In the genomic region with DNA sequence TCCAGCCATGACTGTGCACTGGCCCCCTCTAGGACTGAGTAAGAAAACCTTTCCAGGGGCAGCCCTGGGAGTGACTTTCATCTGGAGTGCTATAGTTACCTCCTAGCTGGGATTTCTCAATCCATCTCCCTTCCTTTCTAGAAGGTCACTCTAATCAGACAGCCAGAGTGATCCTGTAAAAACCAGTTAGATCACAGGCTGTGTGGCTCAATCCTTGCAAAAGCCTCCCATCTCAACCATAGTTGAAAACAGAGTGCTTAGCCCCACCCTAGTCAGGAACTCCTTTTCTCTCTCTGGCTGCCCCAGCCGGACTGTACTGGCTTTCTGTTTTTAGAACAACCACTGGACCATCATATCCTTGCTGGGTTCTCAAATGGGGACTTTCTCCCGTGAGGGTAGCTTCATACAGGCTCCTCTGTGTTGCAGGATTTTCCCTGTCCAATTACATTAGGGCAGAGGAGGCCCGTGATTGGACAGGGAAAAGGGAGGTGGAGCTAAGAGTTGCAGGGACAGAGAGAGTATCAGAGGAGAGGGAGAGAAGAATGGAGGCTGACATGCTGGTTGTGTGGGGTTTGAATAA, we compare ENCODE assay signal across 23 mouse cellular contexts.
DNase-seq lines count a peak whose midpoint lies in the region; ATAC-seq and TF ChIP-seq lines count a peak whose summit lies in the region.
"Had no signal": no experiment of that assay in that cellular context is flagged by ENCODE, and none has a peak within 500 bp of the region (broad histone marks: within the 10 kb centered on the region; RNA-seq: fewer than 3 reads in every experiment).

No protein-coding gene starts in this region.

- ATAC-seq in liver, postnatal 0 days = no peak
- no peak for ATAC-seq in stomach, embryonic 14.5 days (ENCODE audit: insufficient number of reproducible peaks, insufficient read depth, low FRiP score, low read depth)
- ATAC-seq: forebrain, embryonic 15.5 days; intestine, embryonic 15.5 days had no signal

- peaks cover 2% of the 10 kb centered on the region; the same call in 1 of the 2 replicates for H3K9me3 ChIP-seq in liver, postnatal 0 days (ENCODE audit: low read length)
- no peaks in the 10 kb centered on the region for H3K9me3 ChIP-seq in ES-Bruce4 (replicated peaks; ENCODE audit: control insufficient read depth, insufficient read depth, low read length, poor library complexity, severe bottlenecking)
- H3K9me3 ChIP-seq in stomach, embryonic 14.5 days (ENCODE audit: control insufficient read depth, low read depth, low read length) = no peaks in the 10 kb centered on the region
- H3K9me3 ChIP-seq: embryonic facial prominence, embryonic 13.5 days; forebrain, embryonic 15.5 days; hindbrain, embryonic 15.5 days; intestine, embryonic 15.5 days; lung, embryonic 15.5 days; midbrain, embryonic 12.5 days; neural tube, embryonic 13.5 days had no signal

- H3K4me2 ChIP-seq in liver, postnatal 0 days (ENCODE audit: low read depth, low read length) = no peak overlapping the region
- H3K4me2 ChIP-seq in stomach, embryonic 14.5 days (replicated peaks; ENCODE audit: low read depth, low read length) = no peak overlapping the region
- H3K4me2 ChIP-seq: embryonic facial prominence, embryonic 13.5 days; forebrain, embryonic 15.5 days; heart, embryonic 11.5 days; hindbrain, embryonic 15.5 days; intestine, embryonic 15.5 days; liver, embryonic 11.5 days; lung, embryonic 15.5 days; midbrain, embryonic 12.5 days; neural tube, embryonic 13.5 days had no signal

- no peak for TF ChIP-seq CTCF in liver, postnatal 0 days (IDR thresholded peaks at IDR 0.05; ENCODE audit: low read depth)
- no peak for TF ChIP-seq CTCF in ES-Bruce4 (IDR thresholded peaks at IDR 0.05; ENCODE audit: low read depth, low read length)

- 22% methylated on average over 3 of the region's 3 CpGs for WGBS in liver, postnatal 0 days (ENCODE audit: insufficient replicate concordance)
- 29% methylated on average over 3 of the region's 3 CpGs for WGBS in stomach, embryonic 14.5 days

- no peaks in the 10 kb centered on the region for H3K27me3 ChIP-seq in liver, postnatal 0 days (ENCODE audit: insufficient read depth, low read length)
- H3K27me3 ChIP-seq in ES-Bruce4 (ENCODE audit: control insufficient read depth, insufficient read depth, low read length, poor library complexity, severe bottlenecking) = no peaks in the 10 kb centered on the region
- no peaks in the 10 kb centered on the region for H3K27me3 ChIP-seq in stomach, embryonic 14.5 days (ENCODE audit: control insufficient read depth, insufficient read depth, low read length)
- H3K27me3 ChIP-seq: embryonic facial prominence, embryonic 13.5 days; forebrain, embryonic 15.5 days; hindbrain, embryonic 15.5 days; intestine, embryonic 15.5 days; midbrain, embryonic 12.5 days; neural tube, embryonic 13.5 days had no signal

- no peaks in the 10 kb centered on the region for H3K4me1 ChIP-seq in liver, postnatal 0 days (ENCODE audit: insufficient read depth)
- H3K4me1 ChIP-seq in ES-Bruce4 (ENCODE audit: control insufficient read depth, insufficient read depth, low read length) = peaks cover 14% of the 10 kb centered on the region
- peaks cover 26% of the 10 kb centered on the region; the same call in 1 of the 2 replicates for H3K4me1 ChIP-seq in stomach, embryonic 14.5 days (ENCODE audit: control insufficient read depth, insufficient read depth, low read length)
- H3K4me1 ChIP-seq: forebrain, embryonic 15.5 days; hindbrain, embryonic 15.5 days; neural tube, embryonic 13.5 days had no signal

- no peaks in the 10 kb centered on the region for H3K36me3 ChIP-seq in liver, postnatal 0 days (replicated peaks; ENCODE audit: insufficient read depth, low read length)
- H3K36me3 ChIP-seq in ES-Bruce4 (ENCODE audit: control insufficient read depth, insufficient read depth, low read length, poor library complexity, severe bottlenecking) = no peaks in the 10 kb centered on the region
- no peaks in the 10 kb centered on the region for H3K36me3 ChIP-seq in stomach, embryonic 14.5 days (ENCODE audit: control insufficient read depth, insufficient read depth, low read length)
- H3K36me3 ChIP-seq: embryonic facial prominence, embryonic 13.5 days; forebrain, embryonic 15.5 days; G1E; hindbrain, embryonic 15.5 days; intestine, embryonic 15.5 days; lung, embryonic 15.5 days; midbrain, embryonic 12.5 days; neural tube, embryonic 13.5 days had no signal

- peak overlapping the region; percentile 19; the same call in 1 of the 2 replicates for H3K27ac ChIP-seq in liver, postnatal 0 days (ENCODE audit: low read depth)
- H3K27ac ChIP-seq in ES-Bruce4 (ENCODE audit: insufficient read depth, low read length) = peak overlapping the region; percentile 99
- H3K27ac ChIP-seq in stomach, embryonic 14.5 days (ENCODE audit: low read length) = peak overlapping the region; percentile 55
- H3K27ac ChIP-seq: embryonic facial prominence, embryonic 13.5 days; forebrain, embryonic 15.5 days; hindbrain, embryonic 15.5 days; intestine, embryonic 15.5 days; lung, embryonic 15.5 days; midbrain, embryonic 12.5 days; neural tube, embryonic 13.5 days had no signal

- TF ChIP-seq POLR2A in ES-Bruce4 (IDR thresholded peaks at IDR 0.05; ENCODE audit: insufficient read depth, low read length) = no peak

- H3K4me3 ChIP-seq in liver, postnatal 0 days (ENCODE audit: low read depth, low read length) = no peak overlapping the region
- no peak overlapping the region for H3K4me3 ChIP-seq in ES-Bruce4 (ENCODE audit: low read depth, low read length)
- no peak overlapping the region for H3K4me3 ChIP-seq in stomach, embryonic 14.5 days (ENCODE audit: low read depth, low read length)
- H3K4me3 ChIP-seq: embryonic facial prominence, embryonic 13.5 days; forebrain, embryonic 15.5 days; hindbrain, embryonic 15.5 days; intestine, embryonic 15.5 days; lung, embryonic 15.5 days; midbrain, embryonic 12.5 days; neural tube, embryonic 13.5 days had no signal

- no peak for TF ChIP-seq EP300 in liver, postnatal 0 days (IDR thresholded peaks at IDR 0.05; ENCODE audit: low read depth)
- no peak; the same call in 1 of the 2 replicates for TF ChIP-seq EP300 in ES-Bruce4 (IDR thresholded peaks at IDR 0.05; ENCODE audit: insufficient read depth, low read depth, low read length)

- no peak overlapping the region for H3K9ac ChIP-seq in liver, postnatal 0 days (replicated peaks)
- peak overlapping the region; percentile 36; the same call in 1 of the 2 replicates for H3K9ac ChIP-seq in ES-Bruce4 (ENCODE audit: low read depth, poor library complexity, severe bottlenecking)
- H3K9ac ChIP-seq in stomach, embryonic 14.5 days (replicated peaks; ENCODE audit: low read depth, low read length) = no peak overlapping the region
- H3K9ac ChIP-seq: embryonic facial prominence, embryonic 13.5 days; forebrain, embryonic 15.5 days; hindbrain, embryonic 15.5 days; intestine, embryonic 15.5 days; lung, embryonic 15.5 days; midbrain, embryonic 12.5 days; neural tube, embryonic 13.5 days had no signal

- DNase-seq in liver, postnatal 0 days = no peak
- DNase-seq in liver = no peak
- peak; percentile 24 for DNase-seq in NIH3T3 (ENCODE audit: low read depth)
- no peak for DNase-seq in T-cell, adult 2 months (ENCODE audit: low spot score)
- DNase-seq in spleen, adult 18-20 months = no peak
- DNase-seq: adrenal gland, postnatal 14 days; cerebellum, postnatal 14 days; heart, postnatal 4 days; left cerebral cortex, postnatal 4 days; right cerebral cortex, postnatal 25 days; thymus, postnatal 14 days had no signal

Comparison
In these comparisons a context has a peak if more than half of its experiments do, and no peak if none do; other contexts are left out.
1. H3K27ac ChIP-seq: peak in every context shown above with its lines; median percentile 99 in ES-Bruce4; 55 in stomach, embryonic 14.5 days; 19 in liver, postnatal 0 days.